Mouse (Mus musculus) stomach, postnatal 0 days (tissue): ENCODE results near the gene Ptpn13. TPM values are rescaled to one million over a fixed set of nuclear protein-coding genes. Genes with fewer than 3 reads are reported as not detected.
A peak's percentile ranks its signal among the peaks of the same experiment; 100 is the strongest.

Experiments
- ATAC-seq: fragments of 200-750 bp; cut with Nextera tagmentation; 2 replicates; pipeline ENCODE4 v1.8.0; 2017; ENCODE audit not compliant: low FRiP score, low TSS enrichment
- DNase-seq: peaks from one replicate; pipeline ENCODE4 v3.0.0-alpha.2; 2016; ENCODE audit warnings: low spot score
- H3K27ac ChIP-seq: fragments of 300-500 bp; sonication (generic); replicated peaks from 2 replicates; pipeline ENCODE4 v1.5.1; 2014; ENCODE audit warnings: mild to moderate bottlenecking, control low read depth
- H3K27me3 ChIP-seq: fragments of 300-500 bp; sonication (generic); 2 replicates; pipeline ENCODE4 v1.6.1; 2014; ENCODE audit warnings: low read length; ENCODE audit not compliant: control insufficient read depth, insufficient read depth
- H3K36me3 ChIP-seq: fragments of 300-500 bp; sonication (generic); 2 replicates; pipeline ENCODE4 v1.6.1; 2014; ENCODE audit warnings: low read length, mixed read lengths; ENCODE audit not compliant: control insufficient read depth, insufficient read depth
- H3K4me1 ChIP-seq: fragments of 300-500 bp; sonication (generic); replicated peaks from 2 replicates; pipeline ENCODE4 v1.6.1; 2014; ENCODE audit warnings: antibody characterized with exemption; ENCODE audit not compliant: control insufficient read depth, insufficient read depth
- H3K4me2 ChIP-seq: fragments of 300-500 bp; sonication (generic); replicated peaks from 2 replicates; pipeline ENCODE4 v1.6.1; 2014; ENCODE audit warnings: low read depth, mild to moderate bottlenecking, control low read depth, moderate library complexity
- H3K4me3 ChIP-seq: fragments of 300-500 bp; sonication (generic); 2 replicates; pipeline ENCODE4 v1.5.1; 2014; ENCODE audit warnings: low read depth, low read length, control low read depth
- H3K9ac ChIP-seq: fragments of 300-500 bp; sonication (generic); 2 replicates; pipeline ENCODE4 v1.6.1; 2014; ENCODE audit warnings: mild to moderate bottlenecking, low read length, control low read depth, mixed read lengths
- H3K9me3 ChIP-seq: fragments of 300-500 bp; sonication (generic); 2 replicates; pipeline ENCODE4 v1.6.1; 2016; ENCODE audit warnings: low read length; ENCODE audit not compliant: control insufficient read depth
- CTCF ChIP-seq: IDR thresholded peaks from 2 replicates; pipeline ENCODE4 v1.5.1; 2016; ENCODE audit warnings: antibody characterized with exemption, low read depth, mild to moderate bottlenecking, moderate library complexity
- EP300 ChIP-seq: optimal IDR thresholded peaks from 2 replicates; pipeline ENCODE3; 2016; ENCODE audit warnings: antibody characterized with exemption
- WGBS: fragments of 180-500 bp; shearing (Covaris S2); extraction: QIAGEN DNeasy Blood & Tissue Kit; methylation state at CpG from one replicate; pipeline ENCODE4 v1.1.7; 2014; 5-methylcytosine and 5-hydroxymethylcytosine counted together
- polyA plus RNA-seq: library from polyadenylated mRNA; unstranded; fragments of >200 nt; fragmentation: Nextera tagmentation; extraction: Ambion mirVana; gene quantifications from 2 replicates; pipeline ENCODE4 v1.2.1, GENCODE M21; 2015

Gene Ptpn13
- polyA plus RNA-seq, 1 experiment from 2014 or later = 7.6 TPM

GRCm38 (mm10) chr5:103395683-103396082 lies 29.3 kb upstream of the Ptpn13 start:
- peak; percentile 61; the same call in 1 of the 2 replicates for ATAC-seq
- TF ChIP-seq EP300 (peak; percentile 51), CTCF (no peak)
- Histone ChIP-seq H3K9ac (no peak overlapping the region), H3K9me3 (no peaks in the 10 kb centered on the region), H3K36me3 (no peaks in the 10 kb centered on the region), H3K4me2 (no peak overlapping the region), H3K27ac (peak overlapping the region; percentile 61), H3K27me3 (no peaks in the 10 kb centered on the region), H3K4me3 (no peak overlapping the region), H3K4me1 (no peaks in the 10 kb centered on the region)
- DNase-seq = no peak
- 80% methylated on average over 5 of the region's 5 CpGs for WGBS

DNA sequence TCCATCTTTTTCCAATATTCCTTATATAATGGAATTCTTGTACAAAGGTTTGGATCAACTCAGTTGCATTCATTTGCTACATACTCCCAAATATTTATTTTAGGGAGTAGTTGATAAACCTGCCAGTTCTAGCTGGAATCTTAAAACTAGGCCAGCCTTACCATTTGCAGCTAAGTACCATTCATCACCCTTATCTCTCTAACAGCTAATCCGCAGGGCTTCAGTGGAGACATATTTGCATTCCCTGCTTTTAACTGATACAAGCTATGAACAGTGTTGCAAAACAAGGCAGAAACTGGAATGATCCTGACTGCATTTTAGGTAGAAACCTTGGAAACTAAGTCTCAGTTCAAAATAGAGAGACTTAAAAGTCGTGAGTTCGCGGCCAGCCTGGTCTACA lies 27.6 kb upstream of the Ptpn13 start:
- TF ChIP-seq EP300 (peak; percentile 19), CTCF (no peak)
- Histone ChIP-seq H3K36me3 (no peaks in the 10 kb centered on the region), H3K9me3 (no peaks in the 10 kb centered on the region), H3K27me3 (no peaks in the 10 kb centered on the region), H3K4me1 (no peaks in the 10 kb centered on the region), H3K27ac (0 out of 2 replicates have a peak overlapping the region, but pooled peaks have one; percentile 1), H3K9ac (no peak overlapping the region), H3K4me2 (no peak overlapping the region), H3K4me3 (no peak overlapping the region)
- ATAC-seq = 0 out of 2 replicates have a peak, but pooled peaks have one; percentile 54
- no peak for DNase-seq
- 45% methylated on average over 4 of the region's 4 CpGs for WGBS

GRCm38 (mm10) chr5:103404213-103404968 lies 20.6 kb upstream of the Ptpn13 start:
- H3K4me1 ChIP-seq = no peaks in the 10 kb centered on the region
- 76% methylated on average over 12 of the region's 12 CpGs for WGBS
- H3K9me3 ChIP-seq = no peaks in the 10 kb centered on the region
- no peak overlapping the region for H3K9ac ChIP-seq
- ATAC-seq = no peak
- no peak overlapping the region for H3K4me2 ChIP-seq
- no peak for DNase-seq
- H3K4me3 ChIP-seq = no peak overlapping the region
- H3K36me3 ChIP-seq = no peaks in the 10 kb centered on the region
- no peak overlapping the region for H3K27ac ChIP-seq
- no peaks in the 10 kb centered on the region for H3K27me3 ChIP-seq
- TF ChIP-seq CTCF (no peak), EP300 (no peak)

DNA sequence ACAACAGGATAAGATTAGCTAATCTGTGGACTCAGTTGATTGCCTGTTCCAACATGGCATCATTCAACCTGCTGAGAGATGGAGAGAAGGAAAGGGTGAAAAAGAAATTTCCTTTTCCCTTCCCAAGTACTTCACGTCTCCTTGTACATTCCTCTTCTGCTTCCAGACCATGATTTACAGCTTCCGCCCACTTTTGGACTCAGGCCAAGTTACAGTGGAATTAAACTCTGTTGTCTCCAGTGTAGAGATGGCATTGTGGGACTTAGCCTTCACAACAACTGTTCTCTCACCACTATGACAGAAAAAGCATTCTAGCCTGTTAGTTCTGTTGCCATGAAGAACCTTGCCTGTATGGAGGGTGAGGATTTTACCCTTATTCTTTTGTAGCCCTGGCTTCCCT lies 19.1 kb upstream of the Ptpn13 start:
- TF ChIP-seq EP300 (no peak), CTCF (no peak)
- H3K4me3 ChIP-seq = no peak overlapping the region
- ATAC-seq (no peak), DNase-seq (no peak)
- WGBS = 24% methylated on average over 2 of the region's 2 CpGs
- H3K4me1 ChIP-seq = no peaks in the 10 kb centered on the region
- H3K36me3 ChIP-seq = no peaks in the 10 kb centered on the region
- no peak overlapping the region for H3K27ac ChIP-seq
- no peaks in the 10 kb centered on the region for H3K27me3 ChIP-seq
- H3K9ac ChIP-seq = no peak overlapping the region
- no peak overlapping the region for H3K4me2 ChIP-seq
- H3K9me3 ChIP-seq = no peaks in the 10 kb centered on the region

GRCm38 (mm10) chr5:103412020-103412747 lies 12.8 kb upstream of the Ptpn13 start:
- H3K9me3 ChIP-seq = no peaks in the 10 kb centered on the region
- no peaks in the 10 kb centered on the region for H3K36me3 ChIP-seq
- WGBS = 49% methylated on average over 10 of the region's 10 CpGs
- H3K9ac ChIP-seq = no peak overlapping the region
- peak overlapping the region; percentile 45 for H3K27ac ChIP-seq
- H3K4me1 ChIP-seq = no peaks in the 10 kb centered on the region
- TF ChIP-seq EP300 (no peak), CTCF (no peak)
- no peak for DNase-seq
- H3K4me2 ChIP-seq = no peak overlapping the region
- 0 out of 2 replicates have a peak, but pooled peaks have one; percentile 38 for ATAC-seq
- no peak overlapping the region for H3K4me3 ChIP-seq
- H3K27me3 ChIP-seq = no peaks in the 10 kb centered on the region

- WGBS = 82% methylated on average over 3 of the region's 3 CpGs
- DNase-seq (no peak), ATAC-seq (no peak)
- Histone ChIP-seq H3K9me3 (no peaks in the 10 kb centered on the region), H3K36me3 (no peaks in the 10 kb centered on the region), H3K27me3 (no peaks in the 10 kb centered on the region), H3K27ac (no peak overlapping the region), H3K4me3 (no peak overlapping the region), H3K4me2 (no peak overlapping the region), H3K9ac (no peak overlapping the region), H3K4me1 (no peaks in the 10 kb centered on the region)
- TF ChIP-seq EP300 (no peak), CTCF (no peak)
Measured at GRCm38 (mm10) chr5:103414542-103414941, 10.4 kb upstream of the Ptpn13 start.
